Mouse (Mus musculus): ENCODE results near the gene Slamf9. TPM values are rescaled to one million over a fixed set of nuclear protein-coding genes. Genes with fewer than 3 reads are reported as not detected.
A peak's percentile ranks its signal among the peaks of the same experiment; 100 is the strongest.

The Slamf9 gene
- polyA plus RNA-seq, 1 experiment from 2014 or later: 1.0 TPM

DNA sequence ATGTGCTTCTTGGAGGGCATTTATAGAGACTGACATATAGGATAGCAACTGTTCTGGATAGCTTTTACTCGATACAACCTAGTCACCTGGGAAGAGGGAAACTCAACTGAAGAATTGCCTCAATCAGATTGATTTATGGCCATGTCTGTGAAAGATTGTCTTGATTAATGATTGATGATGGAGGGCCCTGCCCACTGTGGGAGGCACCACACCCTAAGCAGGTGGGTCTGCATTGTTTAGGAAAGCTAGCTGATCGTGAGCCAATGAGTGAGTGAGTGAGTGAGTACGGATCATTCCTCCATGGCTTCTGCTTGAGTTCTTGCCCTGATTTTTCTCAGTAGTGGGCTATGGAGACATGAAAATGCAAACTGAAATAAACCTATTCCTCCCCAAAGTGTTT, 34.6 kb upstream of the Slamf9 start:
- Histone ChIP-seq H3K9ac (no peak overlapping the region), H3K27ac (no peak overlapping the region), H3K4me2 (no peak overlapping the region), H3K36me3 (no peaks in the 10 kb centered on the region), H3K9me3 (no peaks in the 10 kb centered on the region), H3K4me1 (no peaks in the 10 kb centered on the region), H3K27me3 (replicated peaks) (no peaks in the 10 kb centered on the region), H3K4me3 (replicated peaks) (no peak overlapping the region)
- 62% methylated on average over 3 of the region's 3 CpGs for WGBS
- no peak for ATAC-seq (ENCODE audit: insufficient read depth, low FRiP score, low read depth)

GRCm38 (mm10) chr1:172441935-172442445, 33.2 kb upstream of the Slamf9 start:
- Histone ChIP-seq H3K27ac (peak overlapping the region; percentile 53; the same call in 1 of the 2 replicates), H3K27me3 (replicated peaks) (no peaks in the 10 kb centered on the region), H3K9me3 (no peaks in the 10 kb centered on the region), H3K4me3 (replicated peaks) (no peak overlapping the region), H3K4me2 (no peak overlapping the region), H3K4me1 (no peaks in the 10 kb centered on the region), H3K36me3 (no peaks in the 10 kb centered on the region), H3K9ac (no peak overlapping the region)
- 72% methylated on average over 9 of the region's 9 CpGs for WGBS
- ATAC-seq (ENCODE audit: insufficient read depth, low FRiP score, low read depth): no peak

DNA sequence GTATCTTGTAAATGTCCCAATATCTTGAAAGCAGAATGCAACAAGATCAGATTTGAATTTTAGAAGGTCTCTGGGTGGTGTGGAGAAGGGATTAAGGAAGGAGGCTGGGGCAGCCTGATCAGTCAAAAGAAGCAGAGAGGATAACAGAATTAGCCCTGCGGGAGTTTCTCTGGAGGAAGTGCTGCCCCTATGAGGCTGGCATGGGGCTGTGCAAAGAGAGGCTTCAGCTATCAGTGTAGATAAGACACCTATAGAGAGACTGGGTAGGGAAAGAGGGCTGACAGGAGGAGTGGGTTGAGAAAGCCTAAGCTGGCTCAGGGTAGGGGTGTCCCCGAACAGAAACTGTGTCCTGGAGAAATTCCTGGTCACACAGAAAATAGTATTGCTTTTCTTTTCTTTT, 24.9 kb upstream of the Slamf9 start:
- Histone ChIP-seq H3K4me2 (no peak overlapping the region), H3K9me3 (no peaks in the 10 kb centered on the region), H3K4me1 (no peaks in the 10 kb centered on the region), H3K27ac (no peak overlapping the region), H3K36me3 (no peaks in the 10 kb centered on the region), H3K27me3 (replicated peaks) (no peaks in the 10 kb centered on the region), H3K9ac (no peak overlapping the region), H3K4me3 (replicated peaks) (no peak overlapping the region)
- no peak for ATAC-seq (ENCODE audit: insufficient read depth, low FRiP score, low read depth)
- 41% methylated on average over 2 of the region's 2 CpGs for WGBS

DNA sequence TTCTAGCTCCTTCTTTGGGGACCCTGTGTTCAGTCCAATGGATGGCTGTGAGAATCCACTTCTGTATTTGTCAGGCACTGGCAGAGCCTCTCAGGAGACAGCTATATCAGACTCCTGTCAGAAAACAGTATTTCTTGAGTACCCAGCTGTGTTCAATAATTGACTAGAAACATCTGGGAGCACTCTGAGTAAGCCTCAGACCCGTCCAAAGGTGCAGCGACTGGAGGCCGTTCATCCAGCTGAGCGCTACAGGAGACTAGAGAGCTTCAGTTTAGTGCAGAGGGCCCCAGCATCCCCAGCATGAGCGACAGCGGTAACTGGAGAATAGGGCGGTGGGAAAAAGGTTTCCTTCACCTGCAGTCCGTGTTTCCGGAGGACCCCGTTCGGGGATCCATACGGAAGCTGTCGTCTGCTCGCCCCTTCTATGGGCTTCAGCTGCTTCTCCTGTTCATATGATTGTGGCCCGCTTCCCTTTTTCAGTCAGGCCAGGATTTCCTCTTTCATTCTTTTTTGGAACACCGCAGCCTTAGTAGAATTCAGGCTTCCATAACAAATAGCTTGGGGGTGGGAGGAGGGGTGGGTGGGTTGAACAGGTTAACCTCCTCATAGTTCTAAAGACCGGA, 24.2 kb upstream of the Slamf9 start:
- Histone ChIP-seq H3K27me3 (replicated peaks) (no peaks in the 10 kb centered on the region), H3K9ac (no peak overlapping the region), H3K9me3 (no peaks in the 10 kb centered on the region), H3K36me3 (no peaks in the 10 kb centered on the region), H3K27ac (no peak overlapping the region), H3K4me3 (replicated peaks) (no peak overlapping the region), H3K4me1 (no peaks in the 10 kb centered on the region), H3K4me2 (no peak overlapping the region)
- 29% methylated on average over 17 of the region's 17 CpGs for WGBS
- ATAC-seq (ENCODE audit: insufficient read depth, low FRiP score, low read depth): no peak

GRCm38 (mm10) chr1:172452911-172453310, 22.2 kb upstream of the Slamf9 start:
- no peaks in the 10 kb centered on the region for H3K9me3 ChIP-seq
- no peak for ATAC-seq (ENCODE audit: insufficient read depth, low FRiP score, low read depth)
- no peaks in the 10 kb centered on the region for H3K36me3 ChIP-seq
- no peak overlapping the region for H3K27ac ChIP-seq
- H3K27me3 ChIP-seq (replicated peaks): no peaks in the 10 kb centered on the region
- H3K4me1 ChIP-seq: no peaks in the 10 kb centered on the region
- 66% methylated on average over 2 of the region's 2 CpGs for WGBS
- H3K4me3 ChIP-seq (replicated peaks): no peak overlapping the region
- no peak overlapping the region for H3K4me2 ChIP-seq
- H3K9ac ChIP-seq: no peak overlapping the region

GRCm38 (mm10) chr1:172453810-172454209, 21.3 kb upstream of the Slamf9 start:
- WGBS: 95% methylated on average over 2 of the region's 2 CpGs
- Histone ChIP-seq H3K4me2 (no peak overlapping the region), H3K4me1 (no peaks in the 10 kb centered on the region), H3K27me3 (replicated peaks) (no peaks in the 10 kb centered on the region), H3K9me3 (no peaks in the 10 kb centered on the region), H3K27ac (no peak overlapping the region), H3K4me3 (replicated peaks) (no peak overlapping the region), H3K36me3 (no peaks in the 10 kb centered on the region), H3K9ac (no peak overlapping the region)
- no peak for ATAC-seq (ENCODE audit: insufficient read depth, low FRiP score, low read depth)

DNA sequence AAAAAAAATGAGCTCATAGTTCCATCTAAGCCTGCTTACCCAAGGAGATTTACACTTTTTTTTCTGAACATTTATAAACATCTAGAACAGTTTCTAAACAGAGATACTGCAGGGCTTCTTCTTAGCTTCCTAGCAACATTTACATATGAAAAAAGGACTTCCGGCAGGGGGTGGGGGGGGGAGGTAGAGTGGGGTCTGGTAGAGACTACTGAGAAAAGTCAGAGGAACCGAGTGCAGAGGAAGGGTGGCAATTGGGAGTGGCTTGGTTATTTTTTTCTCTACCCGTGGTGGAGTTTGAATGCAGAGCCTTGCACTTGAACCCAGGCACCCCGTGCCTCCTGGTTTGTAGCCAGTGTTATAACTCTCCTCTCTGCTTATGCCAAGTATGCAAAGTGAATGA, 19.7 kb upstream of the Slamf9 start:
- no peaks in the 10 kb centered on the region for H3K27me3 ChIP-seq (replicated peaks)
- H3K9ac ChIP-seq: no peak overlapping the region
- no peaks in the 10 kb centered on the region for H3K36me3 ChIP-seq
- peak overlapping the region; percentile 14; the same call in 1 of the 2 replicates for H3K27ac ChIP-seq
- ATAC-seq (ENCODE audit: insufficient read depth, low FRiP score, low read depth): no peak
- WGBS: 25% methylated on average over 4 of the region's 4 CpGs
- H3K4me2 ChIP-seq: no peak overlapping the region
- no peaks in the 10 kb centered on the region for H3K9me3 ChIP-seq
- no peaks in the 10 kb centered on the region for H3K4me1 ChIP-seq
- no peak overlapping the region for H3K4me3 ChIP-seq (replicated peaks)

- no peak overlapping the region for H3K9ac ChIP-seq
- ATAC-seq (ENCODE audit: insufficient read depth, low FRiP score, low read depth): no peak; the same call in 1 of the 2 replicates
- H3K36me3 ChIP-seq: no peaks in the 10 kb centered on the region
- H3K4me2 ChIP-seq: no peak overlapping the region
- no peaks in the 10 kb centered on the region for H3K9me3 ChIP-seq
- no peaks in the 10 kb centered on the region for H3K4me1 ChIP-seq
- H3K27me3 ChIP-seq (replicated peaks): no peaks in the 10 kb centered on the region
- H3K4me3 ChIP-seq (replicated peaks): no peak overlapping the region
- peak overlapping the region; percentile 14; the same call in 1 of the 2 replicates for H3K27ac ChIP-seq
- 51% methylated on average over 7 of the region's 7 CpGs for WGBS
Observed at GRCm38 (mm10) chr1:172456001-172456677, 19.0 kb upstream of the Slamf9 start.

- Histone ChIP-seq H3K27ac (no peak overlapping the region), H3K4me2 (no peak overlapping the region), H3K27me3 (replicated peaks) (no peaks in the 10 kb centered on the region), H3K4me1 (no peaks in the 10 kb centered on the region), H3K9ac (no peak overlapping the region), H3K36me3 (no peaks in the 10 kb centered on the region), H3K9me3 (no peaks in the 10 kb centered on the region), H3K4me3 (replicated peaks) (no peak overlapping the region)
- 59% methylated on average over 3 of the region's 3 CpGs for WGBS
- no peak for ATAC-seq (ENCODE audit: insufficient read depth, low FRiP score, low read depth)
Observed at GRCm38 (mm10) chr1:172457196-172457595, 18.0 kb upstream of the Slamf9 start.

GRCm38 (mm10) chr1:172458041-172458440, 17.1 kb upstream of the Slamf9 start:
- H3K4me3 ChIP-seq (replicated peaks): no peak overlapping the region
- no peaks in the 10 kb centered on the region for H3K4me1 ChIP-seq
- no peaks in the 10 kb centered on the region for H3K27me3 ChIP-seq (replicated peaks)
- H3K9me3 ChIP-seq: no peaks in the 10 kb centered on the region
- no peaks in the 10 kb centered on the region for H3K36me3 ChIP-seq
- no peak for ATAC-seq (ENCODE audit: insufficient read depth, low FRiP score, low read depth)
- no peak overlapping the region for H3K4me2 ChIP-seq
- no peak overlapping the region for H3K9ac ChIP-seq
- 76% methylated on average over 3 of the region's 3 CpGs for WGBS
- no peak overlapping the region for H3K27ac ChIP-seq

GRCm38 (mm10) chr1:172461602-172462001, 13.6 kb upstream of the Slamf9 start:
- Histone ChIP-seq H3K4me3 (replicated peaks) (no peak overlapping the region), H3K27me3 (replicated peaks) (no peaks in the 10 kb centered on the region), H3K9me3 (no peaks in the 10 kb centered on the region), H3K36me3 (no peaks in the 10 kb centered on the region), H3K9ac (no peak overlapping the region), H3K4me1 (no peaks in the 10 kb centered on the region), H3K27ac (0 out of 2 replicates have a peak overlapping the region, but pooled peaks have one; percentile 6), H3K4me2 (no peak overlapping the region)
- no peak for ATAC-seq (ENCODE audit: insufficient read depth, low FRiP score, low read depth)
- WGBS: 60% methylated on average over 2 of the region's 2 CpGs

DNA sequence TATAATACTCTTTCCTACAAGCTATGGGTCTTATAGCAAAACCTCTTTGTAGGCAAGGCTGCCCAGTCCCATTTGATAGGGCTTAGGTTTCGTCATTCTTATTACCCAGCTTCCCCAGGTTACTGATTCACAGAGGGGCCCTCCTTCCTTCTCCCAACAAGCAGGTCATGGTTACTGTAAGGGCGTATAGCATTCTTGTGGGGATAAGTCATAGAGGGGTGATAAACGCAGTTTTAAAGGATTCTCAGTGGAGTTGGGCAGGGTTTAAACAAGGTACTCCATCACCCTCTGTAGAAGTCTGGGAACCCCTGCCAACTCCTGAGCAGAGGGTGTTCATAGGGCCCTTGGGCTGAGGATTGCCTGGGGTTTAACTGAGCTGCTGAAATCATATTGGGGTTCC, 12.6 kb upstream of the Slamf9 start:
- WGBS: 51% methylated on average over 3 of the region's 3 CpGs
- Histone ChIP-seq H3K4me3 (replicated peaks) (no peak overlapping the region), H3K4me2 (no peak overlapping the region), H3K9ac (no peak overlapping the region), H3K4me1 (no peaks in the 10 kb centered on the region), H3K36me3 (no peaks in the 10 kb centered on the region), H3K27me3 (replicated peaks) (no peaks in the 10 kb centered on the region), H3K9me3 (no peaks in the 10 kb centered on the region), H3K27ac (peak overlapping the region; percentile 71; the same call in 1 of the 2 replicates)
- peak; percentile 88; the same call in 1 of the 2 replicates for ATAC-seq (ENCODE audit: insufficient read depth, low FRiP score, low read depth)
